ENCODE assay signal across 11 mouse cellular contexts in genomic region chr7:116181444-116181946, GRCm38 (mm10).
"Had no signal": no experiment of that assay in that cellular context is flagged by ENCODE, and none has a peak within 500 bp of the region (broad histone marks: within the 10 kb centered on the region; RNA-seq: fewer than 3 reads in every experiment).

No protein-coding gene starts in this region.

- H3K9ac ChIP-seq: kidney, embryonic 15.5 days; limb, embryonic 12.5 days; liver, embryonic 13.5 days; midbrain, embryonic 12.5 days had no signal

- H3K4me1 ChIP-seq: kidney, embryonic 15.5 days had no signal

- H3K4me3 ChIP-seq: kidney, embryonic 15.5 days; limb, embryonic 12.5 days; liver, embryonic 13.5 days; midbrain, embryonic 12.5 days had no signal

- DNase-seq: kidney, postnatal 14 days; liver; liver, embryonic 13.5 days; lung, adult 18-20 months; right cerebral cortex, postnatal 4 days; spleen, adult 18-20 months; thymus, adult 2 months; thymus, postnatal 36 days had no signal

- H3K9me3 ChIP-seq: kidney, embryonic 15.5 days; limb, embryonic 12.5 days; liver, embryonic 13.5 days; midbrain, embryonic 12.5 days had no signal

- H3K27ac ChIP-seq: kidney, embryonic 15.5 days; limb, embryonic 12.5 days; liver, embryonic 13.5 days; midbrain, embryonic 12.5 days had no signal

- H3K27me3 ChIP-seq: kidney, embryonic 15.5 days; limb, embryonic 12.5 days; liver, embryonic 13.5 days; midbrain, embryonic 12.5 days had no signal

- H3K4me2 ChIP-seq: kidney, embryonic 15.5 days; limb, embryonic 12.5 days; liver, embryonic 13.5 days; midbrain, embryonic 12.5 days had no signal

- H3K36me3 ChIP-seq: kidney, embryonic 15.5 days; limb, embryonic 12.5 days; liver, embryonic 13.5 days; midbrain, embryonic 12.5 days had no signal
